Mouse (Mus musculus) gastrocnemius, postnatal 4 days (tissue): ENCODE results near the gene Mbd4. TPM values are rescaled to one million over a fixed set of nuclear protein-coding genes. Genes with fewer than 3 reads are reported as not detected.
"Not testable (repeated sequence)": the region's sequence is repeated elsewhere in the genome, so short reads cannot be mapped to it uniquely, and the experiment has no call there.

Source experiments
- DNase-seq, 2 experiments: peaks; one replicate each; pipeline ENCODE4 v3.0.0; 2021 to 2022; ENCODE audit warnings: low spot score in 2 of 2, mixed read lengths in 2 of 2
- total RNA-seq, 2 experiments: library from RNA; stranded (reverse); gene quantifications; 2 replicates each; pipeline ENCODE4 v1.2.3; 2021

The Mbd4 gene
- total RNA-seq, 2 experiments from 2014 or later, result 4.8 to 5.4 TPM

- DNase-seq, result no peak
Observed at GRCm38 (mm10) chr6:115860027-115860556, 6.9 kb upstream of the Mbd4 start.

DNA sequence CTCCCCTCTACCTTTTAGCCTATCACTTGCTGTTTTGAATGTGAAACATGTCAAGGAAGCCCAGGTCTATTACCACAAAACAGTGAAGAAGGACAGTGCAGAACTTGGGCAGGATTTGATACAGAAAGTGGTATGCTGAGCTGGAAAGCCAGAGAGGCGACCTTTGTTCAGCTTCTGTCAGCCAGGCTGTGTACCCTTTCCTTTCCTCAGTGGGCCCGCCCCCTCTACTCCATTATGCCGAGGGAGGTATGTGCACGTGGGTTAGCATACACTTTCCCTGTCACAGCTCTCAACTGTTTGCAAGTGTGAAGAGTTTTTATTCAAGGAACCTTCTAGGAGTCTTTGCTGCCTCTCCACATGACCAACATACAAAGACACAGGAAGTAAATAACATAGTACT, 6.1 kb upstream of the Mbd4 start:
- DNase-seq, result no peak

DNA sequence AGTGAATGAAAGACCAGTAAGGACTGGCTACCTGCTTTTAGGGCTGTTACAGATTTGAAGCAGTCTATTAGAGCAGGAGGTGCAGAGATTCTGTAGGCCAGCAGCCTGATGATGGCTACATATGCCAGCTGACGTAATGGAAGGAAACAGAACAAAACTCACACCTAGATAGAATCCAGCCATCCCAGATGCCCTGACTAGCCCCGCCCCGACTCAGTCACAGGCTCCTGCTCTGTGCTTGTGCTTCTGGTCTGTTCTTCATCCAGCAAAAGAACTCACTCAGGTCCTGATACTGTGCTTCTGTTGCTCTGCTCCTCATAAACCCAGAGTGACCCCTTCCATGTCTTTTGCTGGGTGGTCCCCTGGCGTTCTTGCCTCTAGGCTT, 3.2 kb upstream of the Mbd4 start:
- DNase-seq, result no peak

GRCm38 (mm10) chr6:115855733-115856360, 2.7 kb upstream of the Mbd4 start:
- no peak for DNase-seq

DNA sequence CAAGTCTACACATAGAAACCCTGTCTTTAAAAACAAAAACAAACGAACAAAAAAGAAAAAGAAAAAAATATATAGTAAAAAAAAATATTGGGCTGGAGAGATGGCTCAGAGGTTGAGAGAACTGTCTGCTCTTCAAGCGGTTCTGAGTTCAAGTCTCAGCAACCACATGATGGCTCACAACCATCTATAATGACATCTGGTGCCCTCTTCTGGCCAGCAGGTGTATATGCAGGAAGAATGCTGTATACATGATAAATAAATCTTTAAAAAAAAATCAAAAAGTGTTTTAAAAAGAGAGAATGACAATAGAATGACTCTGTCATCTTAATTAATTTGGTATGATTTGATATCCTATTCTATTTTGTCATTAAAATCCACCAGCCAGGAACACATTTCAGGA, 1.3 kb upstream of the Mbd4 start:
- no peak for DNase-seq

DNA sequence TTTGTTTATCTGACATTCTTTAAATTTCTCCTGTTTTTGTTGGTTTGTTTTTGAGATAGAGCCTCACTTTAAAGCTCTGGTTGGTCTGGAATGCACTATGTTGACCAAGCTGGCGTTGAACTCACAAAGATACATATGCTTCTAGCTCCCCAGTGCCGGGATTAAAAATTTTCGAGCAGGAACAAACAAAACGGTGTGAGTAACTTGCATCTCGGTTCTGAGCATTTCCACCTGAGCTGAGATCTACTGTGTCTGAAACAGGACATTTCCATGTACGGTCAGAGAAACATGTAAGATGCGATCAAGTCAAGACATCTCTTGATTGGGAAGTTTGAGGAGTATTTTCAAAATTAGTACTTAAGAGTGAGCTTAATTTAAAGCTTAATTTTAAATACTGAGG, 814 bp upstream of the Mbd4 start:
- DNase-seq, result no peak

DNA sequence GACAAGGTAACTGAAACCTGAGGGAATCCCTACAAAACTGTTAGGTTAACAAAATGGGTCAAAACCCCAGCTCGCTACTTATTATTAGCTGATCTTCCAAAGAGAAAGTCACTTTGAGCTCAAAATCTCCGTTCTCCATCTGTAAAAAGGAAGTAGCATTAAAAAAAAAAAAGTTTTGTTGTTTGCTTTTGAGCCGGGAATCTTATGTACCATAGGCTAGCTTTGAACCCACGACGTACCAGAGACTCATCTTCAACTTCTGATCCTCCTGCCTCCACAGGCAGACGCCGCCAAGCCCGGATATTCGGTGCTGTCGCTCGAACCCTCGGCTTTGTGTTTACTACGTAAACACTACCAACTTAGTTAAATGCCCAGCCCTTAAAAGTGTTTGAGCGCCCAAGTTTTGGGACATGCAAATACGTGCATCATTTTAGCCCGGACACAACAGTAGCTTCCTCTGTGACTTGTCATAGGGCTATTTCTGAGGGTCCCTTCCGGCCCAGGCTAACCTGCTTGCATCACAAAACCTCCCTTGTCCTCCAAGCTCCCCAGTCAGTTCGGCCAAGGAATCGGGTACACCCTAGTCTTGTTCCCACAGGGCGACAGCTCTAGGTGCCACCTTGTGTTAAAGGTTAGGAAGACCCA, 603 bp downstream of the Mbd4 start:
- no peak for DNase-seq

GRCm38 (mm10) chr6:115848598-115849304, 4.4 kb downstream of the Mbd4 start:
- no peak for DNase-seq

GRCm38 (mm10) chr6:115846640-115847411, 6.3 kb downstream of the Mbd4 start:
- DNase-seq, result peak in 1 of 2 experiments; percentile 62

DNA sequence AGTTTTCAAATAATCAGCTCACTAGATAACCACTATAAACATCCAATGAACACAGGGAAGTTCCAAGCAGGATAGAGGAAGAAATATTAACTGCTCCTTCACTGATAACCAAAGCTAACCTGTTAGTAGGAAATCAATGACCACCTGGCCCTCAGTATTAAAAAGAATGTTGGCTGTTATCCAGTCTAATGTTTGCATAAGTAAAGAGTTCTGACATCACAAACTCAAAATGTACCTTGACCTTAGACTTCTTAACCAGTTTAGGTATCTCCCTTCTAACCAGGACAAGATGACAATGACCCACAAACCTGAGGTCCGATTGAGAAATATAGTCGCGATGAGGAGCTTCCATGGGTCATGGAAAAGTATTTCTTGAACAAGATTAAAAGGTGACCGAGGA, 8.2 kb downstream of the Mbd4 start:
- DNase-seq, result no peak

- DNase-seq, result no peak
Observed at GRCm38 (mm10) chr6:115838745-115839144, 14.4 kb downstream of the Mbd4 start.

- peak in 1 of 2 experiments; percentile 42 for DNase-seq
Observed at GRCm38 (mm10) chr6:115838161-115838597, 15.0 kb downstream of the Mbd4 start, which contains the start of gene Efcab12. Gene Efcab12 (minus strand): TSS chr6:115838412.

- DNase-seq, result no peak
Observed at GRCm38 (mm10) chr6:115833861-115834260, 19.3 kb downstream of the Mbd4 start.

GRCm38 (mm10) chr6:115832152-115832850, 20.9 kb downstream of the Mbd4 start:
- DNase-seq, result no peak

DNA sequence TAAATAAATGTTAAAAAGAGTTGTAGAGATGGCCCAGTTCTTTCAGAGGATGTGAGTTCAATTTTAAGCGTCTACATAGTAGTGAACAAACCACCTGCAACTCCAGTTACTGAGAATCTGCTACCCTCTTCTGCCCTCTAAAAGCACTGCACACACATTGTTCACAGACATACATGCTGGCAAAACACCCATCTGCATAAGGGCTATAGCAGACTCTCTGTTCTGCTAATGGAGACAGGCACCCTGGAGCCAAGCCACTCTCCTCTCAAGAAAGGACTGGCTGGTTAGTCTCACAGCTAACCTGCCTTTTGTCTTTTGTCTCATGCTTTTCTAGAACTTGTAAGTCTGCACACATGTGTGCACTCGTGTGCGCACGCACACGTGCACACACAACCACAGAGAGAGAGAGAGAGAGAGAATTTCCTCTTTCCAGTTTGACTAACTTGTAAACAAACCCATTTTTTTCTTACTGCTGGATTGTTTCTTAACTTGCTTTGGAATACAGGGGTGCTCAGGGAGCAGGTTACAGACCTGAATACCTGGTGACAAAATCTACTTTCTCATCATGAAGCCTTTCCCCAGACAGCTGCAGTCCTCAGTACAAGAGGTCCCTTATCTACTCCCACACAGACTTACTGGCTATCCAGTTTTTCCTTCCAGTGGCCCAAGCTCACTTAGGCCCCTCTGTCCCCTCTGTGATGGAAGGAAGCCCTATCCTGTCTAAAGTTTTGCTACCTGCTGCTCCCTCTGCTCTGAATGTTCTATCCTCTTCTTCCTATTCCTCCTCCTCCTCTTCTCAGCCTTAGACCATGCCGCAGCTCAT, 22.2 kb downstream of the Mbd4 start:
- DNase-seq, result no peak

GRCm38 (mm10) chr6:115823850-115824464, 29.2 kb downstream of the Mbd4 start:
- DNase-seq, result not testable (repeated sequence)

DNA sequence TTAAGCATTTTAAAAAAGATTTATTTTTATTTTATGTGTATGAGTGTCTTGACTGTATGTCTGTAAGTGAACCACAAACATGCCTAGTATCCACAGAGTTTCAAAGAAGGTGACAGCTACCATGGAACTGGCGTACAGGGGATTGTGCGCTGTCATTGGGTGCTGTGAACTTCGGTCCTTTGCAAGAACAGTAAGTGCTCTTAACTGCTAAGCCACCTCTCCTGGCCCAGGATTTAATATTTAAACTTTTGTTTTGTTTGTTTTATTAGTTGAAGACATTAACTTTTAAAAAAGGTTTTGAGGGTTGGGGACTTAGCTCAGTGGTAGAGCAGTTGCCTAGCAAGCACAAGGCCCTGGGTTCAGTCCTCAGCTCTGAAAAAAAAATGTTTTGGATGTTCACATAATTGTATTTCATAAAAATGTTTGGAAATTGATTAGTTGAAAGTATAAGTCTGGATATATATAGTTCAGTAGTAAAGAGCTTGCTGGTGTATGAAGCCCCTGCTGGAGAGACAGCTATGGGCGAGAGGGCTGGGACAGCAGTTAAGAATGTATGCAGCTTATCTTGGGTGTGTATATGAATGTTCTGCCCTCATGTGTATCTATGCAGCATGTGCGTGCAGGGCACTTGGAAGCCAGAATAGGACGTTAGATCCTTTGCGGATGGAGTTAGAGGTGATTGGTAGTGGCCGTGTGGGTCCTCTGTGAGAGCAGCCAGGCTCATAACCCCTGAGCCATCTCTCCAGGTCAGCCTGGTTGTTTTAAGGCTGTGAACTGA, 31.8 kb downstream of the Mbd4 start:
- no peak for DNase-seq

GRCm38 (mm10) chr6:115818129-115818528, 35.0 kb downstream of the Mbd4 start:
- DNase-seq, result no peak

GRCm38 (mm10) chr6:115815041-115815440, 38.1 kb downstream of the Mbd4 start:
- DNase-seq, result no peak
